Mouse (Mus musculus) intestine, embryonic 15.5 days (tissue): Measurements from ENCODE around the gene Fmnl2. TPM values are rescaled to one million over a fixed set of nuclear protein-coding genes. Genes with fewer than 3 reads are reported as not detected.

Experiments used
- ATAC-seq: fragments of 200-750 bp; cut with Nextera tagmentation; 2 replicates; pipeline ENCODE4 v1.8.0; 2017; ENCODE audit warnings: moderate TSS enrichment, moderate library complexity
- H3K27ac ChIP-seq: fragments of 300-500 bp; sonication (generic); 2 replicates; pipeline ENCODE4 v1.5.1; 2015; ENCODE audit warnings: mild to moderate bottlenecking, inconsistent platforms
- H3K27me3 ChIP-seq: fragments of 300-500 bp; sonication (generic); replicated peaks from 2 replicates; pipeline ENCODE4 v1.6.1; 2015; ENCODE audit warnings: inconsistent platforms
- H3K36me3 ChIP-seq: fragments of 300-500 bp; sonication (generic); 2 replicates; pipeline ENCODE4 v1.6.1; 2015; ENCODE audit warnings: inconsistent platforms
- H3K4me1 ChIP-seq: fragments of 300-500 bp; sonication (generic); replicated peaks from 2 replicates; pipeline ENCODE4 v1.6.1; 2015; ENCODE audit warnings: inconsistent platforms
- H3K4me2 ChIP-seq: fragments of 300-500 bp; sonication (generic); replicated peaks from 2 replicates; pipeline ENCODE4 v1.6.1; 2015; ENCODE audit warnings: mild to moderate bottlenecking, inconsistent platforms
- H3K4me3 ChIP-seq: fragments of 300-500 bp; sonication (generic); replicated peaks from 2 replicates; pipeline ENCODE4 v1.5.1; 2015; ENCODE audit warnings: inconsistent platforms
- H3K9ac ChIP-seq: fragments of 300-500 bp; sonication (generic); 2 replicates; pipeline ENCODE4 v1.6.1; 2015; ENCODE audit warnings: inconsistent platforms
- H3K9me3 ChIP-seq: fragments of 300-500 bp; sonication (generic); 2 replicates; pipeline ENCODE4 v1.6.1; 2016; ENCODE audit warnings: inconsistent platforms
- WGBS: fragments of 180-500 bp; shearing (Covaris S2); methylation state at CpG from one replicate; pipeline ENCODE4 v1.1.7; 2015; 5-methylcytosine and 5-hydroxymethylcytosine counted together
- polyA plus RNA-seq: library from polyadenylated mRNA; unstranded; fragments of >200 nt; fragmentation: Nextera tagmentation; extraction: Ambion mirVana; gene quantifications from 2 replicates; pipeline ENCODE4 v1.2.1, GENCODE M21; 2015

Fmnl2 gene
- polyA plus RNA-seq, 1 experiment from 2014 or later, result 3.6 TPM

DNA sequence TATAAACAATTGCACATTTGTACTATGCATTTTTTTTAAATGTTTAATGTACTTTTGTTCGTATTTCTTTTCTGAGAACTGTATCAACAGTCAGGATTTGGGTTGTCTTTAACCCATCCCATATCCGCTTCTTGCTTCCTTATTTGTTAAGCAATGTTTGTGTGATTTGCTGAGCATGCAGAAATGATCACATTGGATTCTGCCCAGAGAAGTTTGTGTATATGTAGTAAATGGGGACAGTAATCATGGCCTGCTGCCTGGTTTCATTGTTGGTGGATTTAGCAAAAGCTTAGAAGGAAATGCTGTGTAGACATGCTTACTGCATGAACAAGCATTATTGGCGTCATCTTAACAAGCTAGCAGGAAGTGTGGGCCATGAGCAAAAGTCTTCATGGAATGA lies 39.3 kb downstream of the Fmnl2 start:
- no peak overlapping the region for H3K9ac ChIP-seq
- 62% methylated on average over 3 of the region's 3 CpGs for WGBS
- no peaks in the 10 kb centered on the region for H3K36me3 ChIP-seq
- no peaks in the 10 kb centered on the region for H3K27me3 ChIP-seq
- H3K4me3 ChIP-seq, result no peak overlapping the region
- H3K4me1 ChIP-seq, result 0 out of 2 replicates have a peak, but pooled peaks cover 7% of the 10 kb centered on the region
- no peaks in the 10 kb centered on the region for H3K9me3 ChIP-seq
- no peak overlapping the region for H3K4me2 ChIP-seq
- no peak overlapping the region for H3K27ac ChIP-seq
- ATAC-seq, result no peak

DNA sequence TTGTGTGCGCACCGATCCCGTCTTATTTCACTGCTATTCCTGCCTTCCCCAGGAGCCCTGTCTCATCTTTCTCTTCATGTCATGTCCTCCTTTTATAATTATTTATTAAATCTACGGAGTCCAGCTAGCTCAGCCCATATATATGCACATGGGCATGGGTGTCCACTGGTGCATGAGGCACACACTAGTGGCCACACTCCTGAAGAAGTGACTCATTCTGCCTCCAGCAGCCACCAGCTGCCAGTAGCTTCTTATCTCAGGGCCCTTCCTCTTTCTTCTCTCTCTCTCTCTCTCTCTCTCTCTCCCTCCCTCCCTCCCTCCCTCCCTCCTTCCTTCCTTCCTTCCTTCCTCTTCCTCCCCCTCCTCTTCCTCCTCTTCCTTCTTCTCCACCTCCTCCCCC lies 43.1 kb downstream of the Fmnl2 start:
- Histone ChIP-seq H3K4me3 (no peak overlapping the region), H3K27ac (no peak overlapping the region), H3K36me3 (no peaks in the 10 kb centered on the region), H3K9me3 (no peaks in the 10 kb centered on the region), H3K9ac (no peak overlapping the region), H3K4me2 (no peak overlapping the region), H3K4me1 (0 out of 2 replicates have a peak, but pooled peaks cover 2% of the 10 kb centered on the region), H3K27me3 (no peaks in the 10 kb centered on the region)
- 95% methylated on average over 4 of the region's 4 CpGs for WGBS
- ATAC-seq, result no peak

GRCm38 (mm10) chr2:52901300-52902013 lies 43.8 kb downstream of the Fmnl2 start:
- Histone ChIP-seq H3K27ac (no peak overlapping the region), H3K9ac (no peak overlapping the region), H3K36me3 (no peaks in the 10 kb centered on the region), H3K4me2 (no peak overlapping the region), H3K4me1 (0 out of 2 replicates have a peak, but pooled peaks cover 2% of the 10 kb centered on the region), H3K9me3 (no peaks in the 10 kb centered on the region), H3K4me3 (no peak overlapping the region), H3K27me3 (no peaks in the 10 kb centered on the region)
- 90% methylated on average over 6 of the region's 6 CpGs for WGBS
- no peak for ATAC-seq

DNA sequence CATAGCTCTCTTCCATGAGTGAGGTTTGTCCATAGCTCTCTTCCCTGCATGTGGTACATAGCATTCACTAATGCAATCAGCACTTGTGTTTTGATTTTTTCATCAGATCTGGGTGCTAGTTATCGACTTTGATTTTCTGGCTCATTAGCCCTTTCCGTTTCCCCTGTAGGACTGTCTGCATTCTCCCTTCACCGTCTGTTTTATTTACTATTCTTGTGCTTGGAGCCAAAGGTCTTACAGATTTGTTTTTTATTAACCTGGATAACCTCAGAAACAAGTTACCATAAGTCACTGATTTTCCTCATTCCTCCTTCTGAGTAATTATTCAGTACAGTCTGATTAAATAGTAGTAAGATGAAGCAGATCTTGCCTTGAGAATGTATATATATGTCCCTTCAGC lies 44.8 kb downstream of the Fmnl2 start:
- H3K4me3 ChIP-seq, result no peak overlapping the region
- no peaks in the 10 kb centered on the region for H3K36me3 ChIP-seq
- no peak for ATAC-seq
- no peaks in the 10 kb centered on the region for H3K27me3 ChIP-seq
- H3K27ac ChIP-seq, result no peak overlapping the region
- H3K4me2 ChIP-seq, result no peak overlapping the region
- 69% methylated on average over 3 of the region's 3 CpGs for WGBS
- H3K9ac ChIP-seq, result no peak overlapping the region
- 0 out of 2 replicates have a peak, but pooled peaks cover 2% of the 10 kb centered on the region for H3K4me1 ChIP-seq
- no peaks in the 10 kb centered on the region for H3K9me3 ChIP-seq

DNA sequence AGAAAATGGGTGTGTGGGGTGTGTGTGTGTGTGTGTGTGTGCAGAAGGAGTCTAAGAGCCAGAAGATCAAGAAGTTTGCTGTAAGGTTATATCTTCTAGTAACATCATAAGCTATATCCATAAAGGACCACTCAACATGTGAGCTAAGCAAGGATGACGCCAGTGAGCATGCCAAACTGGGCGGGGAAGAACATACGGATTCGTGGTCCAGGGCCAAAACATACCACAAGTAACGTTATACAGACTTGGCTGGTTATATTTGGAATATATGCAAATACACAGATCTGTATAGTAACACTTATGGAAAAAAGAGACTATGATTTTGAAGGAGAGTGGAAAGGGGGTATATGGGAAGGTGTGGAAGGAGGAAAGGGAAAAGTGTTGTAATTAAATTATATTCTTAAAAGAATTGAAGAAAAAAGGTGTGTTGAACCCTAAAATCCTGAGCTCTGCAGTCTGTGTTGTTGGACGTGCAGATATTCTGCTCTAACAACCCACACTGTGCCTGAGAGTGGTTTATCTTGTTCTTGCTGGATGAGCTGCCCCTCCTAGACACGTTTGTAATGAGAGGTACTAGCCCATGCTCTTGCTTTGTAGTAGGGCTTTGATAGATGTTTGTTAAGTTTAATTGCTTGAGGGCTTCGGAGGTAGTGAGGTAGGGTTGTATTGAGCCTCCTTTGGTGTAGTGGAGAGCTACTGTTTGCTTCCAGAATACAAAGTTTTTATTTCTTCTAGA lies 45.7 kb downstream of the Fmnl2 start:
- H3K36me3 ChIP-seq, result no peaks in the 10 kb centered on the region
- no peak overlapping the region for H3K27ac ChIP-seq
- ATAC-seq, result peak; percentile 59
- H3K27me3 ChIP-seq, result no peaks in the 10 kb centered on the region
- no peaks in the 10 kb centered on the region for H3K9me3 ChIP-seq
- H3K4me2 ChIP-seq, result no peak overlapping the region
- no peaks in the 10 kb centered on the region for H3K4me1 ChIP-seq
- H3K9ac ChIP-seq, result no peak overlapping the region
- WGBS, result 57% methylated on average over 8 of the region's 8 CpGs
- no peak overlapping the region for H3K4me3 ChIP-seq

DNA sequence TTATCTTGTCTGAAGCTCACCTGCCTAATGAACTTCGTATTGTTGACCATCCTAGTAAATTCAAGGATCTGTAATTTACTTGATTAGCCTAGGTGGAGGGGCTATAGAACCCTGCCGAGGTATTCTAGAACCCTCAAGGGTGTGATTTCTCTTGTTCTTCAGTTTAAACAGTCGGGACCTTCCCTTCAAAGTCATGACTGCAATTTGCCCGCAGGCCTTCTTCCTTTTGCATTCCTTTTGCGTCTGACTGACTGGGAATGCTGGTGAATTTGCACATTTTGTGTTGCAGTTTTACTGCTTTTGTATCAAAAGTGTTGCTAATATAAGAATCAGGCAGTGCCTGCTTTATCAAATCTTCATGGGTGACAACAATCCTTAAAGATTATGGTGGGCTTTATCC lies 46.9 kb downstream of the Fmnl2 start:
- 70% methylated on average over 5 of the region's 5 CpGs for WGBS
- Histone ChIP-seq H3K4me1 (no peaks in the 10 kb centered on the region), H3K4me3 (no peak overlapping the region), H3K9ac (no peak overlapping the region), H3K4me2 (no peak overlapping the region), H3K36me3 (no peaks in the 10 kb centered on the region), H3K9me3 (no peaks in the 10 kb centered on the region), H3K27me3 (no peaks in the 10 kb centered on the region), H3K27ac (no peak overlapping the region)
- ATAC-seq, result no peak

GRCm38 (mm10) chr2:52913311-52913710 lies 55.7 kb downstream of the Fmnl2 start:
- WGBS, result 49% methylated on average over 2 of the region's 2 CpGs
- H3K4me3 ChIP-seq, result no peak overlapping the region
- no peak for ATAC-seq
- no peak overlapping the region for H3K9ac ChIP-seq
- H3K4me1 ChIP-seq, result no peaks in the 10 kb centered on the region
- H3K9me3 ChIP-seq, result no peaks in the 10 kb centered on the region
- no peak overlapping the region for H3K4me2 ChIP-seq
- no peaks in the 10 kb centered on the region for H3K27me3 ChIP-seq
- no peak overlapping the region for H3K27ac ChIP-seq
- no peaks in the 10 kb centered on the region for H3K36me3 ChIP-seq

- ATAC-seq, result no peak
- H3K27me3 ChIP-seq, result no peaks in the 10 kb centered on the region
- 31% methylated on average over 5 of the region's 5 CpGs for WGBS
- H3K36me3 ChIP-seq, result no peaks in the 10 kb centered on the region
- H3K4me2 ChIP-seq, result no peak overlapping the region
- H3K27ac ChIP-seq, result no peak overlapping the region
- H3K4me3 ChIP-seq, result no peak overlapping the region
- H3K9me3 ChIP-seq, result no peaks in the 10 kb centered on the region
- no peaks in the 10 kb centered on the region for H3K4me1 ChIP-seq
- H3K9ac ChIP-seq, result no peak overlapping the region
Measured at GRCm38 (mm10) chr2:52913746-52914145, 56.1 kb downstream of the Fmnl2 start.

- H3K9ac ChIP-seq, result no peak overlapping the region
- H3K4me2 ChIP-seq, result no peak overlapping the region
- no peaks in the 10 kb centered on the region for H3K36me3 ChIP-seq
- H3K9me3 ChIP-seq, result no peaks in the 10 kb centered on the region
- H3K4me1 ChIP-seq, result no peaks in the 10 kb centered on the region
- H3K27me3 ChIP-seq, result no peaks in the 10 kb centered on the region
- WGBS, result 84% methylated on average over 5 of the region's 5 CpGs
- ATAC-seq, result no peak
- H3K4me3 ChIP-seq, result no peak overlapping the region
- H3K27ac ChIP-seq, result no peak overlapping the region
Measured at GRCm38 (mm10) chr2:52915536-52915935, 57.9 kb downstream of the Fmnl2 start.

GRCm38 (mm10) chr2:52918094-52918493 lies 60.4 kb downstream of the Fmnl2 start:
- whole genome bisulfite sequencing, result 56% methylated on average over 5 of the region's 5 CpGs
- H3K4me3 ChIP-seq, result no peak overlapping the region
- no peak overlapping the region for H3K4me2 ChIP-seq
- no peak for ATAC-seq
- no peaks in the 10 kb centered on the region for H3K27me3 ChIP-seq
- no peak overlapping the region for H3K27ac ChIP-seq
- H3K9ac ChIP-seq, result no peak overlapping the region
- no peaks in the 10 kb centered on the region for H3K9me3 ChIP-seq
- H3K4me1 ChIP-seq, result no peaks in the 10 kb centered on the region
- no peaks in the 10 kb centered on the region for H3K36me3 ChIP-seq

DNA sequence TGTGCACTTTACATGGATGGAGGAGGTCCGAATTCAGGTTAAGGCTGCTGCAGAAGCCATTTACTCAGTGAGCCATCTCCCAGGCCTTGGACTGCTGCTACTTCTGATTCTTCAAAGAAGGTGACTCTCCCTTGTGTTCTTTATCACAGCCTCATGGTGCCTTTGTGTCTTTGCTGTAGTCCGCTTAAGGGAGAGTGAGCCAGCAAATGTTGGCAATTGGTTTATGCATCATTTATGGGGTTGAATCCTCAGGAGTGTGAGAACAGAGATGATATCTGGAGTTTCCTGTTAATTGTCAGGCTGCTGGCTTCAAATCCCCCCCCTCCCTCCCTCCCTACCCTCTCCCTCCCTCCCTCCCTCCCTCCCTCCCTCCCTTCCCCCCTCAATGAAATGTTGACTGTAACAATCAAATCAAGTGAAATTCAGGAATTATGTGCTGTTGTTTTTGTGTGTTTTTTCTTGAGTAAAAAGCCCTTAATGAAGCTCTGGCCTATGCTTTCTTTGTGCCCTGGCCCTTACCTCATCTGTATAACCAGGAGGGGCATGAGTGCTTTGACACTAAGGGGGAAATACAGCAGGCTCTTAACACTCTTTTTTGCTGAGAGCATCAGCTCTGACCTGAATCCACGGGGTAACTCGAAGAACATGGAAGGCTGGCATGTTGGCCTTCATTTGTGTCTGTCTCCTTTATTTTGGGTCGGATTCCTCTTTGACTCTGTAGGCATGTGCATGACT lies 63.2 kb downstream of the Fmnl2 start:
- H3K27ac ChIP-seq, result no peak overlapping the region
- no peaks in the 10 kb centered on the region for H3K4me1 ChIP-seq
- H3K9me3 ChIP-seq, result no peaks in the 10 kb centered on the region
- H3K27me3 ChIP-seq, result no peaks in the 10 kb centered on the region
- no peaks in the 10 kb centered on the region for H3K36me3 ChIP-seq
- H3K4me2 ChIP-seq, result no peak overlapping the region
- no peak overlapping the region for H3K4me3 ChIP-seq
- H3K9ac ChIP-seq, result no peak overlapping the region
- 88% methylated on average over 5 of the region's 5 CpGs for WGBS
- ATAC-seq, result no peak

GRCm38 (mm10) chr2:52925062-52925461 lies 67.4 kb downstream of the Fmnl2 start:
- Histone ChIP-seq H3K36me3 (no peaks in the 10 kb centered on the region), H3K27me3 (no peaks in the 10 kb centered on the region), H3K9me3 (no peaks in the 10 kb centered on the region), H3K27ac (no peak overlapping the region), H3K9ac (no peak overlapping the region), H3K4me2 (no peak overlapping the region), H3K4me3 (no peak overlapping the region), H3K4me1 (no peaks in the 10 kb centered on the region)
- ATAC-seq, result no peak
- WGBS, result 70% methylated on average over 3 of the region's 3 CpGs
